Mouse (Mus musculus): Measurements from ENCODE around the gene Fcho1. TPM values are rescaled to one million over a fixed set of nuclear protein-coding genes. Genes with fewer than 3 reads are reported as not detected.

The Fcho1 gene
- total and polyA plus RNA-seq, 3 experiments, result 7.6 to 27.3 (median 14.0) TPM

GRCm38 (mm10) chr8:71659751-71660150 is 65.8 kb downstream of the Fcho1 start:
- H3K9me3 ChIP-seq (replicated peaks), result no peaks in the 10 kb centered on the region
- H3K4me3 ChIP-seq (ENCODE audit: low read depth, low read length), result no peak overlapping the region
- DNase-seq (ENCODE audit: low spot score) (no peak), ATAC-seq (ENCODE audit: extremely low read depth, insufficient number of reproducible peaks, low FRiP score, poor library complexity, severe bottlenecking) (no peak)
- H3K36me3 ChIP-seq (replicated peaks), result peaks cover 5% of the 10 kb centered on the region
- peaks cover 60% of the 10 kb centered on the region for H3K27me3 ChIP-seq (ENCODE audit: insufficient read depth, low read length)
- no peak for TF ChIP-seq POLR2AphosphoS5 (IDR thresholded peaks at IDR 0.05; ENCODE audit: insufficient replicate concordance, low read depth, low read length)
- TF ChIP-seq GATA1 (IDR thresholded peaks at IDR 0.05; ENCODE audit: borderline replicate concordance, low read length), result no peak
- TF ChIP-seq CTCF (IDR thresholded peaks at IDR 0.05; ENCODE audit: low read depth, low read length), result no peak
- no peak for TF ChIP-seq TAL1 (conservative IDR thresholded peaks at IDR 0.05; ENCODE audit: low read depth, low read length)
- TF ChIP-seq GATA2 (IDR thresholded peaks at IDR 0.05; ENCODE audit: borderline replicate concordance, low read depth, low read length), result no peak
- H3K4me1 ChIP-seq (ENCODE audit: insufficient read depth, low read depth, low read length), result peaks cover 25% of the 10 kb centered on the region

GRCm38 (mm10) chr8:71658515-71659049 is 66.9 kb downstream of the Fcho1 start:
- DNase-seq (ENCODE audit: low spot score) (no peak), ATAC-seq (ENCODE audit: extremely low read depth, insufficient number of reproducible peaks, low FRiP score, poor library complexity, severe bottlenecking) (no peak)
- no peak for TF ChIP-seq CTCF (IDR thresholded peaks at IDR 0.05; ENCODE audit: low read depth, low read length)
- Histone ChIP-seq H3K36me3 (replicated peaks) (peaks cover 5% of the 10 kb centered on the region), H3K9me3 (replicated peaks) (no peaks in the 10 kb centered on the region), H3K4me3 (ENCODE audit: low read depth, low read length) (no peak overlapping the region), H3K4me1 (ENCODE audit: insufficient read depth, low read depth, low read length) (peaks cover 26% of the 10 kb centered on the region), H3K27me3 (ENCODE audit: insufficient read depth, low read length) (peaks cover 62% of the 10 kb centered on the region)

Other genes starting within 250 kb of the Fcho1 start
- gene Ano8, start 239.8 kb downstream of the Fcho1 start, total RNA-seq (2014; fragmentation: Nextera tagmentation), result 0.97 and 1.1 TPM in 2 replicates
- 2.1 and 2.5 TPM in 2 replicates for gene Ano8, start 239.8 kb downstream of the Fcho1 start, total RNA-seq (2017)
- 1.4 and 1.5 TPM in 2 replicates for gene Ano8, start 239.8 kb downstream of the Fcho1 start, polyA plus RNA-seq (2012)
- 5.8 and 6.4 TPM in 2 replicates for gene Gtpbp3, start 237.6 kb downstream of the Fcho1 start, total RNA-seq (2014; fragmentation: Nextera tagmentation)
- gene Gtpbp3, start 237.6 kb downstream of the Fcho1 start, total RNA-seq (2017), result 14.6 and 18.2 TPM in 2 replicates
- gene Gtpbp3, start 237.6 kb downstream of the Fcho1 start, polyA plus RNA-seq (2012), result 26.1 and 33.3 TPM in 2 replicates
- gene Plvap, start 214.0 kb downstream of the Fcho1 start, total RNA-seq (2014; fragmentation: Nextera tagmentation), result not detected in 2 replicates
- 0.16 and 0.17 TPM in 2 replicates for gene Plvap, start 214.0 kb downstream of the Fcho1 start, total RNA-seq (2017)
- 0.88 and 0.90 TPM in 2 replicates for gene Plvap, start 214.0 kb downstream of the Fcho1 start, polyA plus RNA-seq (2012)
- gene Ccdc194, start 200.0 kb downstream of the Fcho1 start, total RNA-seq (2014; fragmentation: Nextera tagmentation), result not detected in 2 replicates
- gene Ccdc194, start 200.0 kb downstream of the Fcho1 start, total RNA-seq (2017), result 0.22 TPM in 1 of 2 replicates, not detected in the other
- gene Ccdc194, start 200.0 kb downstream of the Fcho1 start, polyA plus RNA-seq (2012), result not detected in 2 replicates
- gene Bst2, start 188.3 kb downstream of the Fcho1 start, total RNA-seq (2014; fragmentation: Nextera tagmentation), result 6.3 and 8.0 TPM in 2 replicates
- gene Bst2, start 188.3 kb downstream of the Fcho1 start, total RNA-seq (2017), result 6.4 and 7.6 TPM in 2 replicates
- 44.0 and 59.6 TPM in 2 replicates for gene Bst2, start 188.3 kb downstream of the Fcho1 start, polyA plus RNA-seq (2012)
- 40.4 and 41.4 TPM in 2 replicates for gene Mvb12a, start 182.8 kb downstream of the Fcho1 start, total RNA-seq (2014; fragmentation: Nextera tagmentation)
- gene Mvb12a, start 182.8 kb downstream of the Fcho1 start, total RNA-seq (2017), result 56.2 and 75.9 TPM in 2 replicates
- 132 and 166 TPM in 2 replicates for gene Mvb12a, start 182.8 kb downstream of the Fcho1 start, polyA plus RNA-seq (2012)
- gene Tmem221, start 166.8 kb downstream of the Fcho1 start, total RNA-seq (2014; fragmentation: Nextera tagmentation), result not detected in 2 replicates
- not detected in 2 replicates for gene Tmem221, start 166.8 kb downstream of the Fcho1 start, total RNA-seq (2017)
- gene Tmem221, start 166.8 kb downstream of the Fcho1 start, polyA plus RNA-seq (2012), result not detected in 2 replicates
- not detected in 2 replicates for gene Nxnl1, start 159.1 kb downstream of the Fcho1 start, total RNA-seq (2014; fragmentation: Nextera tagmentation)
- gene Nxnl1, start 159.1 kb downstream of the Fcho1 start, total RNA-seq (2017), result not detected in 2 replicates
- gene Nxnl1, start 159.1 kb downstream of the Fcho1 start, polyA plus RNA-seq (2012), result not detected in 2 replicates
- gene Slc27a1, start 156.8 kb downstream of the Fcho1 start, total RNA-seq (2014; fragmentation: Nextera tagmentation), result not detected in 2 replicates
- gene Slc27a1, start 156.8 kb downstream of the Fcho1 start, total RNA-seq (2017), result 0.12 and 0.33 TPM in 2 replicates
- gene Slc27a1, start 156.8 kb downstream of the Fcho1 start, polyA plus RNA-seq (2012), result not detected in 2 replicates
- 39.7 and 47.5 TPM in 2 replicates for gene Pgls, start 133.5 kb downstream of the Fcho1 start, total RNA-seq (2014; fragmentation: Nextera tagmentation)
- gene Pgls, start 133.5 kb downstream of the Fcho1 start, total RNA-seq (2017), result 87.2 and 140 TPM in 2 replicates
- 331 and 360 TPM in 2 replicates for gene Pgls, start 133.5 kb downstream of the Fcho1 start, polyA plus RNA-seq (2012)
- gene Fam129c, start 128.1 kb downstream of the Fcho1 start, total RNA-seq (2014; fragmentation: Nextera tagmentation), result 8.3 and 11.4 TPM in 2 replicates
- 6.6 and 7.0 TPM in 2 replicates for gene Fam129c, start 128.1 kb downstream of the Fcho1 start, total RNA-seq (2017)
- 8.1 and 10.4 TPM in 2 replicates for gene Fam129c, start 128.1 kb downstream of the Fcho1 start, polyA plus RNA-seq (2012)
- 35.7 and 38.7 TPM in 2 replicates for gene Colgalt1, start 114.7 kb downstream of the Fcho1 start, total RNA-seq (2014; fragmentation: Nextera tagmentation)
- 30.5 and 42.4 TPM in 2 replicates for gene Colgalt1, start 114.7 kb downstream of the Fcho1 start, total RNA-seq (2017)
- 37.6 and 42.6 TPM in 2 replicates for gene Colgalt1, start 114.7 kb downstream of the Fcho1 start, polyA plus RNA-seq (2012)
- gene Unc13a, start 54.0 kb downstream of the Fcho1 start, total RNA-seq (2014; fragmentation: Nextera tagmentation), result 6.5 and 7.3 TPM in 2 replicates
- gene Unc13a, start 54.0 kb downstream of the Fcho1 start, total RNA-seq (2017), result 4.1 and 5.2 TPM in 2 replicates
- gene Unc13a, start 54.0 kb downstream of the Fcho1 start, polyA plus RNA-seq (2012), result 3.7 and 4.6 TPM in 2 replicates
- 29.8 and 32.0 TPM in 2 replicates for gene Jak3, start 49.4 kb downstream of the Fcho1 start, total RNA-seq (2014; fragmentation: Nextera tagmentation)
- gene Jak3, start 49.4 kb downstream of the Fcho1 start, total RNA-seq (2017), result 15.7 and 15.9 TPM in 2 replicates
- gene Jak3, start 49.4 kb downstream of the Fcho1 start, polyA plus RNA-seq (2012), result 68.8 and 73.6 TPM in 2 replicates
- 3.4 and 9.1 TPM in 2 replicates for gene Insl3, start 36.5 kb downstream of the Fcho1 start, total RNA-seq (2014; fragmentation: Nextera tagmentation)
- 2.7 and 4.6 TPM in 2 replicates for gene Insl3, start 36.5 kb downstream of the Fcho1 start, total RNA-seq (2017)
- 28.6 and 35.3 TPM in 2 replicates for gene Insl3, start 36.5 kb downstream of the Fcho1 start, polyA plus RNA-seq (2012)
- gene B3gnt3, start 23.9 kb downstream of the Fcho1 start, total RNA-seq (2014; fragmentation: Nextera tagmentation), result not detected in 2 replicates
- gene B3gnt3, start 23.9 kb downstream of the Fcho1 start, total RNA-seq (2017), result 0.05 and 0.06 TPM in 2 replicates
- not detected in 2 replicates for gene B3gnt3, start 23.9 kb downstream of the Fcho1 start, polyA plus RNA-seq (2012)
- gene Zfp709, start 156.3 kb upstream of the Fcho1 start, total RNA-seq (2014; fragmentation: Nextera tagmentation), result 14.6 and 16.9 TPM in 2 replicates
- gene Zfp709, start 156.3 kb upstream of the Fcho1 start, total RNA-seq (2017), result 13.1 and 15.7 TPM in 2 replicates
- gene Zfp709, start 156.3 kb upstream of the Fcho1 start, polyA plus RNA-seq (2012), result 0.45 and 0.91 TPM in 2 replicates
- gene Zfp882, start 182.9 kb upstream of the Fcho1 start, total RNA-seq (2014; fragmentation: Nextera tagmentation), result 7.0 and 9.2 TPM in 2 replicates
- 5.4 and 6.8 TPM in 2 replicates for gene Zfp882, start 182.9 kb upstream of the Fcho1 start, total RNA-seq (2017)
- gene Zfp882, start 182.9 kb upstream of the Fcho1 start, polyA plus RNA-seq (2012), result 0.47 and 0.62 TPM in 2 replicates
- gene Zfp617, start 182.9 kb upstream of the Fcho1 start, total RNA-seq (2014; fragmentation: Nextera tagmentation), result 39.4 and 45.1 TPM in 2 replicates
- 28.1 and 31.7 TPM in 2 replicates for gene Zfp617, start 182.9 kb upstream of the Fcho1 start, total RNA-seq (2017)
- gene Zfp617, start 182.9 kb upstream of the Fcho1 start, polyA plus RNA-seq (2012), result 1.8 and 3.0 TPM in 2 replicates
- 59.4 and 73.2 TPM in 2 replicates for gene Zfp961, start 225.3 kb upstream of the Fcho1 start, total RNA-seq (2014; fragmentation: Nextera tagmentation)
- 25.1 and 34.5 TPM in 2 replicates for gene Zfp961, start 225.3 kb upstream of the Fcho1 start, total RNA-seq (2017)
- gene Zfp961, start 225.3 kb upstream of the Fcho1 start, polyA plus RNA-seq (2012), result 2.2 and 5.4 TPM in 2 replicates

All from G1E (cell line).